Mouse (Mus musculus) forebrain, embryonic 14.5 days (tissue): Measurements from ENCODE around the gene Prpf8. TPM values are rescaled to one million over a fixed set of nuclear protein-coding genes. Genes with fewer than 3 reads are reported as not detected.
"Not testable (repeated sequence)": the region's sequence is repeated elsewhere in the genome, so short reads cannot be mapped to it uniquely, and the experiment has no call there.

Experiments used
- ATAC-seq: fragments of 200-750 bp; cut with Nextera tagmentation; 2 replicates; pipeline ENCODE4 v1.8.0; 2017; ENCODE audit warnings: mild to moderate bottlenecking, moderate library complexity
- DNase-seq: peaks from one replicate; pipeline ENCODE4 v3.0.0-alpha.2; 2015; ENCODE audit warnings: low spot score
- H3K27ac ChIP-seq: fragments of 300-500 bp; sonication (generic); 2 replicates; pipeline ENCODE4 v1.5.1; 2014; ENCODE audit warnings: low read depth, mild to moderate bottlenecking, control low read depth, low read length, moderate library complexity
- H3K27me3 ChIP-seq: fragments of 300-500 bp; sonication (generic); replicated peaks from 2 replicates; pipeline ENCODE4 v1.6.1; 2014; ENCODE audit warnings: low read length, control low read depth, mixed read lengths; ENCODE audit not compliant: control insufficient read depth, insufficient read depth
- H3K36me3 ChIP-seq: fragments of 300-500 bp; sonication (generic); 2 replicates; pipeline ENCODE4 v1.6.1; 2014; ENCODE audit warnings: low read length, control low read depth; ENCODE audit not compliant: control insufficient read depth, insufficient read depth
- H3K4me1 ChIP-seq: fragments of 300-500 bp; sonication (generic); 2 replicates; pipeline ENCODE4 v1.6.1; 2014; ENCODE audit warnings: antibody characterized with exemption, low read length, control low read depth; ENCODE audit not compliant: control insufficient read depth, insufficient read depth
- H3K4me2 ChIP-seq: fragments of 300-500 bp; sonication (generic); 2 replicates; pipeline ENCODE4 v1.6.1; 2014; ENCODE audit warnings: mild to moderate bottlenecking, control low read depth, low read length
- H3K4me3 ChIP-seq: fragments of 300-500 bp; sonication (generic); 2 replicates; pipeline ENCODE4 v1.5.1; 2014; ENCODE audit warnings: low read depth, low read length, control low read depth
- H3K9ac ChIP-seq: fragments of 300-500 bp; sonication (generic); 2 replicates; pipeline ENCODE4 v1.6.1; 2014; ENCODE audit warnings: mild to moderate bottlenecking, low read length, control low read depth, moderate library complexity
- H3K9me3 ChIP-seq: fragments of 300-500 bp; sonication (generic); replicated peaks from 2 replicates; pipeline ENCODE4 v1.6.1; 2016; ENCODE audit warnings: low read length, control low read depth, mixed read lengths; ENCODE audit not compliant: control insufficient read depth
- WGBS: fragments of 180-500 bp; shearing (Covaris S2); extraction: QIAGEN DNeasy Blood & Tissue Kit; methylation state at CpG from one replicate; pipeline ENCODE4 v1.1.7; 2014; 5-methylcytosine and 5-hydroxymethylcytosine counted together
- polyA plus RNA-seq: library from polyadenylated mRNA; unstranded; fragments of >200 nt; fragmentation: Nextera tagmentation; extraction: Ambion mirVana; gene quantifications from 2 replicates; pipeline ENCODE4 v1.2.1, GENCODE M21; 2014

The Prpf8 gene
- polyA plus RNA-seq, 1 experiment from 2014 or later = 67.0 TPM

GRCm38 (mm10) chr11:75449695-75450094, 36.9 kb upstream of the Prpf8 start:
- Histone ChIP-seq H3K36me3 (peaks cover 31% of the 10 kb centered on the region), H3K27ac (no peak overlapping the region), H3K4me2 (no peak overlapping the region), H3K4me1 (peaks cover 9% of the 10 kb centered on the region; the same call in 1 of the 2 replicates), H3K27me3 (no peaks in the 10 kb centered on the region), H3K9ac (no peak overlapping the region), H3K9me3 (no peaks in the 10 kb centered on the region), H3K4me3 (no peak overlapping the region)
- no peak for ATAC-seq
- no peak for DNase-seq
- 82% methylated on average over 7 of the region's 7 CpGs for WGBS

- H3K4me1 ChIP-seq = peaks cover 10% of the 10 kb centered on the region; the same call in 1 of the 2 replicates
- DNase-seq (no peak), ATAC-seq (no peak)
- no peak overlapping the region for H3K9ac ChIP-seq
- H3K36me3 ChIP-seq = peaks cover 28% of the 10 kb centered on the region
- no peaks in the 10 kb centered on the region for H3K27me3 ChIP-seq
- no peaks in the 10 kb centered on the region for H3K9me3 ChIP-seq
- 84% methylated on average over 8 of the region's 8 CpGs for WGBS
- H3K27ac ChIP-seq = no peak overlapping the region
- no peak overlapping the region for H3K4me3 ChIP-seq
- no peak overlapping the region for H3K4me2 ChIP-seq
These were observed 36.2 kb upstream of the Prpf8 start for GRCm38 (mm10) chr11:75450304-75450908.

DNA sequence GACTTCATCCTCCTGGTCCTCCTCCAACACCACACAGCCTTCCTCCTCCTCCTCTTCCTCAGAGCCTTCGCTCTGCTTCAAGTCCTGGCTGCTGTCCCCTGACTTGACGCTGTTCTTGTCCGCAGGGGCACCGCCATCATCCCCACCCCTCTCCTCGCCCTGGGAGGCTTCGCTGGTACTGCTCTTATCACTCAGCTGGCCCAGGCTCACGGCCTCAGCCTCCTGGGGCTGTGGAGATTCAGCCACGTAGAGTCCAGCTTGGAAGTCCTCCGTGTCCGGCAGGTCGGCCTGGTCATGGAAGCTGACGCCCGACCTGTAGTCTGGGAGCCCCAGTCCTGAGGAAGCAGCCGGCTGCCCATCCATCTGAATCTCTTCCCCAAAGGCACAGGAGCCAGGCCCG, 35.7 kb upstream of the Prpf8 start:
- H3K4me2 ChIP-seq = no peak overlapping the region
- peaks cover 10% of the 10 kb centered on the region; the same call in 1 of the 2 replicates for H3K4me1 ChIP-seq
- ATAC-seq (no peak), DNase-seq (no peak)
- WGBS = 92% methylated on average over 15 of the region's 15 CpGs
- no peak overlapping the region for H3K27ac ChIP-seq
- H3K36me3 ChIP-seq = peaks cover 27% of the 10 kb centered on the region
- H3K9me3 ChIP-seq = no peaks in the 10 kb centered on the region
- 0 out of 2 replicates have a peak overlapping the region, but pooled peaks have one; percentile 8 for H3K9ac ChIP-seq
- no peaks in the 10 kb centered on the region for H3K27me3 ChIP-seq
- no peak overlapping the region for H3K4me3 ChIP-seq

DNA sequence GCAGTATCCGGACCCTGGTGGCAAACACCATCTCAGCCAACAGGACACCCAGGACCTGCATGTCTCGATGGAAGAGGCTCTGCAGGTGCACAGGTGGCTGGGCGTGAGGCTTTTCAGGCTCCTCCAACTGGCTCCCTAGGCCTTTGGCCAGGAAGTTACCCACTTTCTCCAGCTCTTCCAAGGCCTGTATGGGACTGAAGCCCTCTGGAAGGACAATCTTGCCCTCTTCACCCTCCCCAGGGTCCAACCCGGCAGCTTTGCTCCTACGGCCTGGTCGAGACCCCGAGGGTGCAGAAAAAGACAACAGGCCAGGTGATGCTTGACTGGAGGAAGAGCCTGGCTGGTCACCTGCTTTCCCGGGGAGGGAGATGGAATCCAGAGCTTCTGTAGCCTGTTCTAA, 34.5 kb upstream of the Prpf8 start:
- Histone ChIP-seq H3K27me3 (no peaks in the 10 kb centered on the region), H3K9me3 (no peaks in the 10 kb centered on the region), H3K4me3 (no peak overlapping the region), H3K9ac (no peak overlapping the region), H3K27ac (no peak overlapping the region), H3K36me3 (peaks cover 22% of the 10 kb centered on the region), H3K4me2 (no peak overlapping the region), H3K4me1 (peaks cover 10% of the 10 kb centered on the region; the same call in 1 of the 2 replicates)
- 88% methylated on average over 8 of the region's 8 CpGs for WGBS
- DNase-seq (no peak), ATAC-seq (no peak)

DNA sequence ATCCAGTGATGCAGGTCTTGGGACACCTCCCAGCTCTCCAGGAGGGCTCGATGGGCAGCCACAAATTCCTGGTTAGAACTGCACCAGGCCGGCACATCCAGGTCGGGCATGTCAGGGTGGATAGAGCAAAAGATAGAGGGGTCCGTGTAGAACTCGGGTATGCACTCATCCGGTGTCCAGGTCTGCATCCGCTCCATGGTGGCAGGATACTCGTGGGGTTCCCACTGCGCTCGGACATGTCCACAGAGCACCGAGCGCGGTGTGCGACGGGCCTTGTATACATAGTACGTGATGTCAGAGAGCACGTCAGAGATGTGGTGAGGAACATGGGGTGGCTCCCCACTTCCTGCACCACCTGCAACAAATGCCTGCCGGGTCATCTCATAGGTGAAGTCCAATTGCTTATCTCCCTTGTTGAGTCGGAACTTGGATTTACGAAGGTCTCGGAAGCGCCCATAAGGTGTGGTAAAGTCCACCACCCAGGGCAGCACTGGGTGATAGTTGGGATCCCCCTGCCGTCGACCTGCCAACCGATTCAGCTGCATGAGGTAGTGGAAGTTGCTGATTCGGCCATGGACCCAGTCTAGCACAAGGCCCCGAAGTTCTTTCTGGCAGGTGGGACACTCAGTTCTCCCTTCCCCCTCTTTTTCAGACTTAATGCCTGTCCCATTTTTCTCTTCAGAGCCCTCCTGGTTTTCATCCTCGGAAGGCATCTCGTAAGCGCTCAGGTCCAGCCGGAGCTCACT, 33.6 kb upstream of the Prpf8 start:
- H3K4me3 ChIP-seq = no peak overlapping the region
- no peaks in the 10 kb centered on the region for H3K27me3 ChIP-seq
- H3K4me2 ChIP-seq = no peak overlapping the region
- WGBS = 93% methylated on average over 31 of the region's 31 CpGs
- H3K4me1 ChIP-seq = peaks cover 10% of the 10 kb centered on the region; the same call in 1 of the 2 replicates
- no peak overlapping the region for H3K27ac ChIP-seq
- no peak for DNase-seq
- peaks cover 15% of the 10 kb centered on the region for H3K36me3 ChIP-seq
- no peaks in the 10 kb centered on the region for H3K9me3 ChIP-seq
- ATAC-seq = no peak
- no peak overlapping the region for H3K9ac ChIP-seq

DNA sequence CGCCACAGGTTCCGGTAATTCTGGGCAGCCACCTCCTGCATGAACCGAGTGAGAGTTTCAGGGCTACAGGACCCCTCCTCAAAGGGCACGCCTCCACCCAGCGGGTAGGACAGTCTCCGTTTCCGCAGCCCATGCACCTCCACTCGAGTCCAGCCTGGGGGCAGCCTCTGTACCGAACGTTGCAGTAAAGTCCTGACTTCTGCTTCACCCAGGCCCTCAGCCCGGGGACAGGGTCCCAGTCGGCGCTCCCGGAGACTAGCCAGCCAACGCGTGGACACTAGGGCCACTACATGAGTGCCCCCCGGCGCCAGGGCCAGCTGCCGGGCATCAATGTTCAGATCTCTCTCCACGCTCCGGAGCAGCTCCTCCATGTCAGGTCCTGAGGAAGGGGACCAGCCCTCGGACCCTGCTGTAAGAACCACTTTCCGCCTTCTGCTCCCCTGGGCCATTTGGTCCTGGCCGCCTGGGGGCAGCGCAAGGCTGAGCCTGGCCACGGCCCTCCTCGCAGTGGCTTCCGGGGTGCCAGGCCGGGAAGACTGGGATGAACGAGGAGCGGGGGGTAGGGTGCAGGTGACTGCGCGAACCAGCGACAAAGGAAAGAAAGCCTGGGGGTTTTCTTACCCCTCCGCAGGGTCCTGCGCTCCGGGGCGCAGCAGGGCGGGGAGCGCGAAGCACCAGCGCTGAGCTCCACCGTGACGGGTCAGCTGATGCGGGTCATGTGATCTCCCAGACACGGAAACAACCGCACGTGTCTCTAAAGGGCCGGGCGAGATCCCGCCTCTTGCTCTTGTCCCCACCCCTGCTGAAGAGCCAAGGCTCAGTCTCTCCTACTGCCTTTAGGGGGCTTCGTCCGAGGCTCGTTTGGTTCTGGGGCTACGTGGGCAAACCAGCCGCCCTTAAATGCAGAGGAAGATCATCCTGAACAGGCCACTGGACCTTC, 32.4 kb upstream of the Prpf8 start, which contains the start of gene Wdr81:
Gene Wdr81 (minus strand): TSS at position 727 of the 940 bp plus-strand sequence.
- H3K4me3 ChIP-seq = peak within 1 kb of the TSS; percentile 65
- peaks cover 2% of the 10 kb centered on the region; the same call in 1 of the 2 replicates for H3K36me3 ChIP-seq
- no peaks in the 10 kb centered on the region for H3K9me3 ChIP-seq
- peaks cover 10% of the 10 kb centered on the region; the same call in 1 of the 2 replicates for H3K4me1 ChIP-seq
- peak within 1 kb of the TSS; percentile 99 for H3K4me2 ChIP-seq
- peak within 1 kb of the TSS; percentile 79 for H3K9ac ChIP-seq
- ATAC-seq (peak; percentile 96), DNase-seq (peak; percentile 95)
- H3K27me3 ChIP-seq = no peaks in the 10 kb centered on the region
- WGBS = 3% methylated on average over 53 of the region's 56 CpGs
- no peak within 1 kb of the TSS; the same call in 1 of the 2 replicates for H3K27ac ChIP-seq

- 85% methylated on average over 10 of the region's 10 CpGs for WGBS
These were observed 31.4 kb upstream of the Prpf8 start for GRCm38 (mm10) chr11:75455041-75455736.

GRCm38 (mm10) chr11:75455971-75456370, 30.6 kb upstream of the Prpf8 start:
- 92% methylated on average over 2 of the region's 2 CpGs for WGBS
- H3K27ac ChIP-seq = not testable (repeated sequence)

More at GRCm38 (mm10) chr11:75455041-75455736, 31.4 kb upstream of the Prpf8 start:
- H3K9ac ChIP-seq = peak overlapping the region; percentile 79; the same call in 1 of the 2 replicates
- H3K27me3 ChIP-seq = no peaks in the 10 kb centered on the region
- ATAC-seq (no peak), DNase-seq (no peak)
- H3K4me3 ChIP-seq = peak overlapping the region; percentile 65
- H3K4me2 ChIP-seq = peak overlapping the region; percentile 99
- no peak overlapping the region for H3K27ac ChIP-seq
- no peaks in the 10 kb centered on the region for H3K36me3 ChIP-seq
- H3K9me3 ChIP-seq = no peaks in the 10 kb centered on the region
- H3K4me1 ChIP-seq = peaks cover 16% of the 10 kb centered on the region

More at GRCm38 (mm10) chr11:75455971-75456370, 30.6 kb upstream of the Prpf8 start:
- H3K4me2 ChIP-seq, H3K27me3 ChIP-seq, ATAC-seq, H3K36me3 ChIP-seq, H3K9ac ChIP-seq, DNase-seq, H3K9me3 ChIP-seq, H3K4me3 ChIP-seq: not testable (repeated sequence)
- peaks cover 17% of the 10 kb centered on the region for H3K4me1 ChIP-seq
